Mouse (Mus musculus): ENCODE results near the gene Sh3rf1. TPM values are rescaled to one million over a fixed set of nuclear protein-coding genes. Genes with fewer than 3 reads are reported as not detected.

The Sh3rf1 gene
- polyA plus RNA-seq, 1 experiment = 18.3 TPM

- H3K27ac ChIP-seq (ENCODE audit: insufficient read depth, low read depth, low read length) = no peak overlapping the region
- no peak overlapping the region for H3K4me3 ChIP-seq (ENCODE audit: low read depth, low read length)
- 77% methylated on average over 4 of the region's 4 CpGs for WGBS
- no peaks in the 10 kb centered on the region for H3K36me3 ChIP-seq (ENCODE audit: control insufficient read depth, insufficient read depth, low read length)
- peaks cover 8% of the 10 kb centered on the region; the same call in 1 of the 2 replicates for H3K4me1 ChIP-seq (ENCODE audit: control insufficient read depth, insufficient read depth, insufficient read length, low read length)
- TF ChIP-seq CTCF (IDR thresholded peaks at IDR 0.05; ENCODE audit: extremely low read depth, insufficient read length, insufficient replicate concordance, low read depth, low read length) (no peak), POLR2A (IDR thresholded peaks at IDR 0.05; ENCODE audit: low read depth, low read length) (no peak)
- H3K27me3 ChIP-seq (ENCODE audit: control insufficient read depth, insufficient read depth, low read length) = no peaks in the 10 kb centered on the region
Observed at GRCm38 (mm10) chr8:61182020-61182419, 41.7 kb upstream of the Sh3rf1 start.

- TF ChIP-seq CTCF (IDR thresholded peaks at IDR 0.05; ENCODE audit: extremely low read depth, insufficient read length, insufficient replicate concordance, low read depth, low read length) = no peak
- TF ChIP-seq POLR2A (IDR thresholded peaks at IDR 0.05; ENCODE audit: low read depth, low read length) = no peak
- Histone ChIP-seq H3K27me3 (ENCODE audit: control insufficient read depth, insufficient read depth, low read length) (no peaks in the 10 kb centered on the region), H3K36me3 (ENCODE audit: control insufficient read depth, insufficient read depth, low read length) (no peaks in the 10 kb centered on the region), H3K27ac (ENCODE audit: insufficient read depth, low read depth, low read length) (no peak overlapping the region), H3K4me3 (ENCODE audit: low read depth, low read length) (no peak overlapping the region), H3K4me1 (ENCODE audit: control insufficient read depth, insufficient read depth, insufficient read length, low read length) (no peaks in the 10 kb centered on the region)
- 65% methylated on average over 5 of the region's 5 CpGs for WGBS
Observed at GRCm38 (mm10) chr8:61185274-61186198, 38.1 kb upstream of the Sh3rf1 start.

- H3K36me3 ChIP-seq (ENCODE audit: control insufficient read depth, insufficient read depth, low read length) = no peaks in the 10 kb centered on the region
- TF ChIP-seq POLR2A (IDR thresholded peaks at IDR 0.05; ENCODE audit: low read depth, low read length) = no peak
- no peak for TF ChIP-seq CTCF (IDR thresholded peaks at IDR 0.05; ENCODE audit: extremely low read depth, insufficient read length, insufficient replicate concordance, low read depth, low read length)
- H3K27ac ChIP-seq (ENCODE audit: insufficient read depth, low read depth, low read length) = no peak overlapping the region
- H3K27me3 ChIP-seq (ENCODE audit: control insufficient read depth, insufficient read depth, low read length) = no peaks in the 10 kb centered on the region
- no peak overlapping the region for H3K4me3 ChIP-seq (ENCODE audit: low read depth, low read length)
- no peaks in the 10 kb centered on the region for H3K4me1 ChIP-seq (ENCODE audit: control insufficient read depth, insufficient read depth, insufficient read length, low read length)
- 75% methylated on average over 5 of the region's 5 CpGs for WGBS
Observed at GRCm38 (mm10) chr8:61194306-61194925, 29.3 kb upstream of the Sh3rf1 start.

GRCm38 (mm10) chr8:61200254-61200887, 23.3 kb upstream of the Sh3rf1 start:
- no peaks in the 10 kb centered on the region for H3K36me3 ChIP-seq (ENCODE audit: control insufficient read depth, insufficient read depth, low read length)
- H3K4me1 ChIP-seq (ENCODE audit: control insufficient read depth, insufficient read depth, insufficient read length, low read length) = no peaks in the 10 kb centered on the region
- WGBS = 39% methylated on average over 6 of the region's 6 CpGs
- H3K4me3 ChIP-seq (ENCODE audit: low read depth, low read length) = no peak overlapping the region
- no peak overlapping the region for H3K27ac ChIP-seq (ENCODE audit: insufficient read depth, low read depth, low read length)
- no peak for TF ChIP-seq CTCF (IDR thresholded peaks at IDR 0.05; ENCODE audit: extremely low read depth, insufficient read length, insufficient replicate concordance, low read depth, low read length)
- TF ChIP-seq POLR2A (IDR thresholded peaks at IDR 0.05; ENCODE audit: low read depth, low read length) = no peak
- no peaks in the 10 kb centered on the region for H3K27me3 ChIP-seq (ENCODE audit: control insufficient read depth, insufficient read depth, low read length)

- H3K27ac ChIP-seq (ENCODE audit: insufficient read depth, low read depth, low read length) = no peak overlapping the region
- no peak overlapping the region for H3K4me3 ChIP-seq (ENCODE audit: low read depth, low read length)
- H3K4me1 ChIP-seq (ENCODE audit: control insufficient read depth, insufficient read depth, insufficient read length, low read length) = no peaks in the 10 kb centered on the region
- H3K36me3 ChIP-seq (ENCODE audit: control insufficient read depth, insufficient read depth, low read length) = no peaks in the 10 kb centered on the region
- WGBS = 70% methylated on average over 5 of the region's 5 CpGs
- no peaks in the 10 kb centered on the region for H3K27me3 ChIP-seq (ENCODE audit: control insufficient read depth, insufficient read depth, low read length)
- TF ChIP-seq POLR2A (IDR thresholded peaks at IDR 0.05; ENCODE audit: low read depth, low read length) = no peak
- no peak for TF ChIP-seq CTCF (IDR thresholded peaks at IDR 0.05; ENCODE audit: extremely low read depth, insufficient read length, insufficient replicate concordance, low read depth, low read length)
Observed at GRCm38 (mm10) chr8:61203035-61203826, 20.4 kb upstream of the Sh3rf1 start.

GRCm38 (mm10) chr8:61206876-61207275, 16.8 kb upstream of the Sh3rf1 start:
- no peaks in the 10 kb centered on the region for H3K27me3 ChIP-seq (ENCODE audit: control insufficient read depth, insufficient read depth, low read length)
- no peak overlapping the region for H3K4me3 ChIP-seq (ENCODE audit: low read depth, low read length)
- no peak for TF ChIP-seq POLR2A (IDR thresholded peaks at IDR 0.05; ENCODE audit: low read depth, low read length)
- no peak for TF ChIP-seq CTCF (IDR thresholded peaks at IDR 0.05; ENCODE audit: extremely low read depth, insufficient read length, insufficient replicate concordance, low read depth, low read length)
- no peak overlapping the region for H3K27ac ChIP-seq (ENCODE audit: insufficient read depth, low read depth, low read length)
- H3K36me3 ChIP-seq (ENCODE audit: control insufficient read depth, insufficient read depth, low read length) = no peaks in the 10 kb centered on the region
- 75% methylated on average over 2 of the region's 2 CpGs for WGBS
- no peaks in the 10 kb centered on the region for H3K4me1 ChIP-seq (ENCODE audit: control insufficient read depth, insufficient read depth, insufficient read length, low read length)
